Mouse (Mus musculus) ES-E14 (cell line): Measurements from ENCODE around the gene Rgs3. TPM values are rescaled to one million over a fixed set of nuclear protein-coding genes. Genes with fewer than 3 reads are reported as not detected.

Experiments used
- DNase-seq: peaks from one replicate; pipeline ENCODE4 v3.0.0-alpha.2; 2013; ENCODE audit warnings: low read depth, low spot score
- H3K27ac ChIP-seq: 2 replicates; pipeline ENCODE4 v1.5.1; 2012; ENCODE audit warnings: low read depth, mild to moderate bottlenecking, low read length, moderate library complexity, mixed read lengths; ENCODE audit not compliant: poor library complexity, insufficient read depth, severe bottlenecking
- H3K36me3 ChIP-seq: 2 replicates; pipeline ENCODE4 v1.6.1; 2012; ENCODE audit warnings: mild to moderate bottlenecking, low read length, moderate library complexity, mixed read lengths; ENCODE audit not compliant: control insufficient read depth, poor library complexity, insufficient read depth, severe bottlenecking
- H3K4me1 ChIP-seq, 2 experiments: fragments of 150-350 bp in 1 of 2; sonication (generic) in 1 of 2; 2 replicates each; pipeline ENCODE4 v1.6.1; 2012; ENCODE audit warnings: low read length in 2 of 2, mild to moderate bottlenecking in 1 of 2, mixed read lengths in 1 of 2; ENCODE audit not compliant: control insufficient read depth in 2 of 2, insufficient read depth in 2 of 2, poor library complexity in 1 of 2
- H3K4me3 ChIP-seq, 2 experiments: fragments of 150-350 bp in 1 of 2; sonication (generic) in 1 of 2; 2 replicates each; pipeline ENCODE4 v1.5.1; 2012; ENCODE audit warnings: low read length in 2 of 2, low read depth in 1 of 2, mild to moderate bottlenecking in 1 of 2, mixed read lengths in 1 of 2; ENCODE audit not compliant: insufficient read depth in 1 of 2, poor library complexity in 1 of 2, severe bottlenecking in 1 of 2
- H3K9ac ChIP-seq: 2 replicates; pipeline ENCODE4 v1.6.1; 2012; ENCODE audit warnings: low read depth, mild to moderate bottlenecking, low read length, mixed read lengths; ENCODE audit not compliant: poor library complexity, insufficient read depth, severe bottlenecking
- H3K9me3 ChIP-seq: fragments of 150-350 bp; sonication (generic); 2 replicates; pipeline ENCODE4 v1.6.1; 2012; ENCODE audit warnings: low read depth, mild to moderate bottlenecking, low read length; ENCODE audit not compliant: control insufficient read depth, insufficient read depth
- CHD2 ChIP-seq: IDR thresholded peaks from 2 replicates; pipeline ENCODE4 v1.6.1; 2014; ENCODE audit warnings: mild to moderate bottlenecking, low read depth, low read length, inconsistent platforms
- HCFC1 ChIP-seq: IDR thresholded peaks from 2 replicates; pipeline ENCODE4 v1.6.1; 2012; ENCODE audit warnings: low read length, inconsistent platforms, borderline replicate concordance; ENCODE audit not compliant: insufficient read depth
- MAFK ChIP-seq: IDR thresholded peaks from 2 replicates; pipeline ENCODE4 v1.6.1; 2014; ENCODE audit warnings: mild to moderate bottlenecking, low read depth, low read length, inconsistent platforms; ENCODE audit not compliant: insufficient read depth
- ZC3H11A ChIP-seq: IDR thresholded peaks from 2 replicates; pipeline ENCODE4 v1.6.1; 2012; ENCODE audit warnings: low read depth, mild to moderate bottlenecking, inconsistent platforms, low read length, borderline replicate concordance
- ZNF384 ChIP-seq: IDR thresholded peaks from 2 replicates; pipeline ENCODE4 v1.6.1; 2012; ENCODE audit warnings: low read depth, low read length, inconsistent platforms
- in situ Hi-C, 2 experiments: fragments of 600-800 bp; cut with MboI; formaldehyde crosslinking; loops; one replicate each; pipeline ENCODE4 v1.15.1; 2025; ENCODE audit warnings: low sequenced_read_pairs in 2 of 2, inconsistent platforms in 1 of 2; ENCODE audit not compliant: unreplicated experiment in 2 of 2
- total RNA-seq: library from RNA; depleted of rRNA; stranded (reverse); fragments of 300-350 nt; gene quantifications from 2 replicates; pipeline ENCODE4 v1.2.3, GENCODE M21; 2012

Gene Rgs3
- total RNA-seq, 1 experiment: 10.0 TPM

DNA sequence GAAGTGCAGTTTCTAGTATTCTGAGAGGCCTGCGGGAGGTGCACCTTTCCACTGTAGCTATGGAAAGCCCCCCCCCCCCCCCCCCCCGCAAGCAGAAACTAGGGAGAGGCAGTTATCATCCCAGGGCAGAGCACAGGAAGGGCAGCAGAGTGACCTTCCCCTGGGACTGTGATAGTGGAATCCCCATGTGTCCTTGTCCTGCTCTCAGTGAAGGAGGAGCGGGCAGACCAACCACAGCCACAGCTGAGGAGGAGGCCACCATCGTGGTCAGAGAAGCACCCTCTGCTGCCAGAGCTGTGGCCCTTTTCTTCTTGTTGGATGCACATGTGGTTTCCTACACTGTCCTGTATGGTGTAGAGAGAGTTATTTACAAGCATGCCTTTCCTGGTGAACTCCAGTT is 174.3 kb downstream of the Rgs3 start:
- Histone ChIP-seq H3K9me3 (no peaks in the 10 kb centered on the region), H3K4me3 (no peak overlapping the region), H3K36me3 (no peaks in the 10 kb centered on the region), H3K9ac (no peak overlapping the region), H3K27ac (no peak overlapping the region), H3K4me1 (peaks cover 0 to 7% of the 10 kb centered on the region in 2 experiments; a peak in 2 of 4 replicates)
- in situ Hi-C loops: no loop called here
- TF ChIP-seq CHD2 (no peak), ZNF384 (no peak), MAFK (no peak), ZC3H11A (no peak), HCFC1 (no peak)
- DNase-seq: no peak

DNA sequence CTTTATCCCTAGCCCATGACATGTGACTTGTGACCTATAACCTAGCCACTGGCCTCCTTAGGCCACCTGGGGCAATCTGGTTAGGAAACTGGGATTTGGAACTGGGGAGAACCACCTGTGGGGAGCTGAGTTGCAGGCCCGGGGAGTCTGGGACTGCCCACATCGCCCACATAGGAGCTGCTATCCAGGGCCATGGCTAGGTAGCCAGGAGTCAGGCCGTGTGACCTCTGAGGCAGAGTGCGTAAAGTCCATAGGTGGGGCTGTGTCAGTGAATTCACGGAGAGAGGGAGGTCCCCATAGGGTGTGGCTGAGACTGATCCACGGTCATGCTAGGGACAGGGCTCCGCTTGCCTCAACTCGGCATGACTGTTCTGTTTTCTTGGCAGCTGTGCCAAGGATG is 175.6 kb downstream of the Rgs3 start:
- in situ Hi-C loops: no loop called here
- DNase-seq: no peak
- H3K9me3 ChIP-seq: no peaks in the 10 kb centered on the region
- peaks cover 0 to 7% of the 10 kb centered on the region in 2 experiments; a peak in 2 of 4 replicates for H3K4me1 ChIP-seq
- no peaks in the 10 kb centered on the region for H3K36me3 ChIP-seq
- TF ChIP-seq ZNF384: no peak
- TF ChIP-seq HCFC1: no peak
- no peak for TF ChIP-seq CHD2
- TF ChIP-seq ZC3H11A: no peak
- no peak for TF ChIP-seq MAFK
- no peak overlapping the region for H3K4me3 ChIP-seq
- no peak overlapping the region for H3K9ac ChIP-seq
- H3K27ac ChIP-seq: no peak overlapping the region

DNA sequence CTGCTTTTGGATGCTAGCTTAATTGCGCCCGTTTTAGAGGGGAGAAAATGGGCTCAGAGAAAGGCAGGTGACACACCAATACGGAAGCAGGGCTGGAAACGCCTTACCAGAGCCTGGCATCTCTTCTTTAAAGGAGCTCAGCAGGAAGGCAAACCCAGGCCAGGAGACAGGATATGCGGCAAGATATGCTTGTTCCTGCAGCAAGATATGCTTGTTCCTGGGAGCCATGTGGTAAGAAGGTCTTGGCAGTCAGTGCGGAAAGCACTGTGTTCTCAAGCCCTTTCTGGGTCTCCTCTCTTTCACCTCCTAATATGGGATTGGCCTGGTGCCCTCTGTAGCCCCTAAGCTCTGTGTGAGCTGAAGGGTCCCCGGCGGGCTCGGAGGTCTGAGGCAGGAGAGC is 176.2 kb downstream of the Rgs3 start:
- peaks cover 0 to 7% of the 10 kb centered on the region in 2 experiments; a peak in 2 of 4 replicates for H3K4me1 ChIP-seq
- in situ Hi-C loops: no loop called here
- H3K9me3 ChIP-seq: no peaks in the 10 kb centered on the region
- no peak overlapping the region for H3K9ac ChIP-seq
- no peak overlapping the region for H3K27ac ChIP-seq
- TF ChIP-seq CHD2 (no peak), MAFK (no peak), ZC3H11A (no peak), ZNF384 (no peak), HCFC1 (no peak)
- DNase-seq: no peak
- H3K36me3 ChIP-seq: no peaks in the 10 kb centered on the region
- peak overlapping the region in 1 of 2 experiments; percentile 35; a peak in 2 of 4 replicates for H3K4me3 ChIP-seq

DNA sequence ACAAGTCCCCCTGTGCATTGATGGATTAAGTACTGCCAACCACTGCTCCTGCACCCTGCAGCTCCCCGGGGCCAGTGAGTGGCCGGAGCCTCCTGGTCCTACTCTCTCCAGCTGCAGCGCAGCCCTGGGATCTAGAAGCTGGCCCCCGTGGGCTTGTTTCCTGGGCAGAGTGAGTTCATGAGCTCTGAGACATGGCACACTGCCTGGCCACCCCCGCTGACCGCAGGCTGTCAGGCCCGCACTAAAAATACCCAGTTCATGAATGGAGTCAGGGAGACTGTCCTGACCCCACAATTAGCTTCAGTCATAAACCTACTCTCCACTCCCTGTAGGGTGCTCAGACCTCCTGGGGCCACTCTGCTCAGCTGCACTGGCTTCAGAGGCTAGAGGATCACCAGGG is 176.8 kb downstream of the Rgs3 start:
- H3K9ac ChIP-seq: no peak overlapping the region
- no peak overlapping the region for H3K27ac ChIP-seq
- no peak for DNase-seq
- in situ Hi-C loops: no loop called here
- H3K4me3 ChIP-seq: peak overlapping the region in 1 of 2 experiments; percentile 35; a peak in 1 of 4 replicates
- peaks cover 0 to 7% of the 10 kb centered on the region in 2 experiments; a peak in 2 of 4 replicates for H3K4me1 ChIP-seq
- no peak for TF ChIP-seq HCFC1
- no peak for TF ChIP-seq MAFK
- TF ChIP-seq ZNF384: no peak
- no peaks in the 10 kb centered on the region for H3K9me3 ChIP-seq
- H3K36me3 ChIP-seq: no peaks in the 10 kb centered on the region

DNA sequence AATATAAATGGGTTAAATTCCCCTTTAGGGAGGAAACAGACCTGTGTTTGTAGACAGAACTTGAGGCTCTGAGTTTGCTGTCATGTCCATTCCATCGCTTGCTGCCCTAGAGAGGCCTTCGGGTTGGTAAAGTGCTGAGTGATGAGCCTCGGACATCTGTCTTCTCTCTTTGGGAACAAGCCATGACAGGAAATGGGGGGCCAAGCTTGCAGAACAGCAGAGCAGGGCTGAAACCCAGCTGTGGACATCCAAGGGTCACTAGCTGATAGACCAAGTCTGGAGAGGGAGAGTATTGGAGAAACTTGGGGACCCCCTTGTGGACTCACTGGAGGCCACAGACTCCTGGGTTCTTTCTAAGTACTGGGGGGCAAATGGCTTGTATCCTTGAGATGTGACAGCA is 177.3 kb downstream of the Rgs3 start:
- Histone ChIP-seq H3K9ac (no peak overlapping the region), H3K4me3 (no peak overlapping the region), H3K27ac (no peak overlapping the region), H3K4me1 (peaks cover 0 to 7% of the 10 kb centered on the region in 2 experiments; a peak in 2 of 4 replicates), H3K9me3 (no peaks in the 10 kb centered on the region), H3K36me3 (no peaks in the 10 kb centered on the region)
- in situ Hi-C loops: no loop called here
- TF ChIP-seq ZC3H11A (no peak), HCFC1 (no peak), CHD2 (no peak), ZNF384 (no peak), MAFK (no peak)
- no peak for DNase-seq
